Mouse (Mus musculus) midbrain, postnatal 0 days (tissue): ENCODE results near the gene Tmem98. TPM values are rescaled to one million over a fixed set of nuclear protein-coding genes. Genes with fewer than 3 reads are reported as not detected.

Experiments used
- ATAC-seq: fragments of 200-750 bp; cut with Nextera tagmentation; 2 replicates; pipeline ENCODE4 v1.8.0; 2017; ENCODE audit warnings: moderate number of reproducible peaks, mild to moderate bottlenecking, moderate TSS enrichment, moderate library complexity; ENCODE audit not compliant: low FRiP score
- DNase-seq: peaks from one replicate; pipeline ENCODE4 v3.0.0-alpha.2; 2015; ENCODE audit warnings: low spot score
- H3K27ac ChIP-seq: fragments of 300-500 bp; sonication (generic); 2 replicates; pipeline ENCODE4 v1.5.1; 2014; ENCODE audit warnings: low read depth, mild to moderate bottlenecking, low read length, mixed read lengths
- H3K27me3 ChIP-seq: fragments of 300-500 bp; sonication (generic); 2 replicates; pipeline ENCODE4 v1.6.1; 2014; ENCODE audit warnings: low read length, control low read depth, mixed read lengths; ENCODE audit not compliant: insufficient read depth
- H3K36me3 ChIP-seq: fragments of 300-500 bp; sonication (generic); 2 replicates; pipeline ENCODE4 v1.6.1; 2014; ENCODE audit warnings: low read length, control low read depth, mixed read lengths; ENCODE audit not compliant: insufficient read depth
- H3K4me1 ChIP-seq: fragments of 300-500 bp; sonication (generic); 2 replicates; pipeline ENCODE4 v1.6.1; 2014; ENCODE audit warnings: mild to moderate bottlenecking, control low read depth, antibody characterized with exemption, low read length, mixed read lengths; ENCODE audit not compliant: insufficient read depth
- H3K4me2 ChIP-seq: fragments of 300-500 bp; sonication (generic); 2 replicates; pipeline ENCODE4 v1.6.1; 2014; ENCODE audit warnings: low read depth, mild to moderate bottlenecking, low read length, mixed read lengths; ENCODE audit not compliant: poor library complexity, severe bottlenecking
- H3K4me3 ChIP-seq: fragments of 300-500 bp; sonication (generic); 2 replicates; pipeline ENCODE4 v1.5.1; 2014; ENCODE audit warnings: low read depth, mild to moderate bottlenecking, low read length, moderate library complexity
- H3K9ac ChIP-seq: fragments of 300-500 bp; sonication (generic); replicated peaks from 2 replicates; pipeline ENCODE4 v1.6.1; 2014; ENCODE audit warnings: mild to moderate bottlenecking, low read length, moderate library complexity, mixed read lengths; ENCODE audit not compliant: poor library complexity, severe bottlenecking
- H3K9me3 ChIP-seq: fragments of 300-500 bp; sonication (generic); 2 replicates; pipeline ENCODE4 v1.6.1; 2016; ENCODE audit warnings: low read length, control low read depth
- CTCF ChIP-seq: IDR thresholded peaks from 2 replicates; pipeline ENCODE4 v1.5.1; 2016; ENCODE audit warnings: antibody characterized with exemption, mild to moderate bottlenecking
- WGBS: fragments of 180-500 bp; shearing (Covaris S2); extraction: QIAGEN DNeasy Blood & Tissue Kit; methylation state at CpG from one replicate; pipeline ENCODE4 v1.1.7; 2014; 5-methylcytosine and 5-hydroxymethylcytosine counted together
- polyA plus RNA-seq: library from polyadenylated mRNA; unstranded; fragments of >200 nt; fragmentation: Nextera tagmentation; extraction: Ambion mirVana; gene quantifications from 2 replicates; pipeline ENCODE4 v1.2.1, GENCODE M21; 2015
- total RNA-seq: library from RNA; depleted of rRNA; stranded (reverse); fragments of >200 nt; gene quantifications from 2 replicates; pipeline ENCODE4 v1.2.3, GENCODE M21; 2014; rRNA removed

Tmem98 gene
- total RNA-seq = 11.6 and 12.6 TPM in 2 replicates
- 12.6 and 14.1 TPM in 2 replicates for polyA plus RNA-seq

DNA sequence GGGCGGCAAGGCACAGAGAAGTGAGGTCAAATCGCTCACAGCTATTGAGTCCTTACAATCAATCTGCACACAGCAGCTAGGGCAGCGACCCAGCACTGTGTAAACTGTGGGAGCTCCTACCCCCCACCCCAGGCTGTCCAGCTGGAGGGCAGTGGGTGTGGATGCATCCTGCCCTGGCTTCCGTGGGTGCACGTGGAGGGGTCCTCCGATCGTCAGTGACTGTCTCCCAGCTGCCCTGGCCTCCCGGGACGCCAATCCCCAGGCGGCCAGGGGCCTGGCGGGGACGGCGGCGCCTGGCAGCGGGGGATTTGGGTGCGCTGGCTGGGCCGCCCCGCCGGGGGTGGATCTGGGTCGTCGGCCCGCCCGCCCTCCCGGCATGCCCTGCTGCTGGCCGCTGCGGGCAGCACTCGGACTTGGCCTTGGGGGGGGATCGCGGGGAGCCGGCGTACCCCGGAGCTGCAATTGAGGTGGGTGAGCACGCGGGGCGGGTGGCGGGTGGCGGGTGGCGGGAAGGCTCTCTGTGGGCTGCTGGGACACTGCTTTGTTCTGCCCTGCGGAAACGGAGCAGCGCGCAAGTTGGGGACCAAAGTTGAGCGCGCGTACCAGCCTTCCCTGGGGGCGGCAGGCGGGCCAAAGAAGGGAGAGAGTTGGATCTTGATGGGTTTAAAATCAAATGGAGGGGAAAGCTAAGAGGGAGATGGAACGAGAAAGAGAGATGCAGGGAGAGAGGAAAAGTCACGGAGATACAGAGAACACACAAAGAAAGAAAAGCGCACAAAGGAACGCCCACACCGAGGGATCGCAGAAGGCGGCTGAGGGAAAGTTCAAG lies at the start of gene Tmem98:
Gene Tmem98, plus strand, starts transcription at position 183 of the 829 bp plus-strand sequence.
- Histone ChIP-seq H3K4me1 (0 out of 2 replicates have a peak, but pooled peaks cover 7% of the 10 kb centered on the region), H3K36me3 (no peaks in the 10 kb centered on the region), H3K9me3 (no peaks in the 10 kb centered on the region), H3K9ac (peak within 1 kb of the TSS; percentile 48), H3K27me3 (no peaks in the 10 kb centered on the region), H3K4me3 (peak within 1 kb of the TSS; percentile 48), H3K27ac (no peak within 1 kb of the TSS), H3K4me2 (peak within 1 kb of the TSS; percentile 98)
- ATAC-seq = no peak
- no peak for TF ChIP-seq CTCF
- DNase-seq = no peak
- 2% methylated on average over 48 of the region's 54 CpGs for WGBS

DNA sequence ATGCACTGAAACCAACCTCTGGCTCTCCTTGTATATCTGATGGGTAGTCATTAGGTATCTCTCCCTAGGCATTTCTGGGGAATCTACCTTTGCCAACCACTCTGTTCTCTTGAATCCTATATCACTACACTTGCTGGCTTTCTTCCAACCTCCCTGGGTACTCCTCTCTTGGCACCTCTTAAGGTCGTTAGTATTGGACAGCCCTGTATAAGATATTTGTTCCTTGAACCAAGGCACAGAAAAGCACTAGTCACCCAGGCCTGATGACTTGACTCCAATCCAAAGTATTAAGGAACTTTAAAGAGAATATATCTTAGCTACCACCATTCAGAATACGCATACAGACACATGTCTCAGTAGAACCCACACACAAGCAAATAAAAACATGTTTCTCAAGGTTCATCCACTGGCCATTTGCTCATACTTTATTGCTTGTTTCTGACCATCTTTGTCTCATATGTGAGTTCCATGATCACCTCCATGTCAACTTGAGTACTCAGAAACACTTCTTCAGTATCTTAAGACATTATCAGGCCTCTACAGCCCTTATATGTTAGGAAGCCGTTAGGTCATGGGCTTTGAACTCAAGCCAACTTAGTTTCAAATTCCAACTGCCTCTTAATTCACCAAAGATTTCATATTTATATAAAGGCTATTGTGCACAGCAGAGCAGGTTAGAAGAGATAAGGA lies 48.5 kb upstream of the Tmem98 start:
- no peak overlapping the region for H3K9ac ChIP-seq
- no peaks in the 10 kb centered on the region for H3K9me3 ChIP-seq
- no peak overlapping the region for H3K4me2 ChIP-seq
- H3K4me1 ChIP-seq = no peaks in the 10 kb centered on the region
- no peak for ATAC-seq
- H3K36me3 ChIP-seq = no peaks in the 10 kb centered on the region
- WGBS = 88% methylated on average over 3 of the region's 3 CpGs
- no peaks in the 10 kb centered on the region for H3K27me3 ChIP-seq
- no peak overlapping the region for H3K27ac ChIP-seq
- no peak for TF ChIP-seq CTCF
- DNase-seq = no peak
- no peak overlapping the region for H3K4me3 ChIP-seq

DNA sequence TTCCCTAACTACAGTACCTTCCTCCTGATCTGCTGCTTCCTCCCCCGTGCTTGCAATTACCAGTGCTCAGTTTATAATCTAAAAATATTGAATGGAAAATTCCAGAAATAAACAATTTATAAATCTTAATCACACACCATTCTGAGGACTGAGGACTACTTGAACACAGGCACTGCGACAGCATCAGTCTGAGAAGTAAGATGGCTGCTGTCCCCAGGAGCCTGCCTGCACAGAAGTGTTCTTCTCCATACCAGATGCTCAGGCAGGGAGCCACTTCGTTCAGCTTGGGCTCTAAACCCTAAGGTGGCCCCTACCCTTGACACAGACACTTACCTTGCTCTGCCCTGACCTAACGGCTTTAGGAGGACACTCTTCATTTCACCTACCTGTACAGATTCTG lies 47.9 kb upstream of the Tmem98 start:
- H3K27me3 ChIP-seq = no peaks in the 10 kb centered on the region
- no peak for ATAC-seq
- no peak for TF ChIP-seq CTCF
- no peaks in the 10 kb centered on the region for H3K36me3 ChIP-seq
- H3K9ac ChIP-seq = no peak overlapping the region
- no peak overlapping the region for H3K4me2 ChIP-seq
- DNase-seq = no peak
- no peaks in the 10 kb centered on the region for H3K4me1 ChIP-seq
- no peaks in the 10 kb centered on the region for H3K9me3 ChIP-seq
- WGBS = 80% methylated on average over 4 of the region's 4 CpGs
- no peak overlapping the region for H3K4me3 ChIP-seq
- no peak overlapping the region for H3K27ac ChIP-seq

DNA sequence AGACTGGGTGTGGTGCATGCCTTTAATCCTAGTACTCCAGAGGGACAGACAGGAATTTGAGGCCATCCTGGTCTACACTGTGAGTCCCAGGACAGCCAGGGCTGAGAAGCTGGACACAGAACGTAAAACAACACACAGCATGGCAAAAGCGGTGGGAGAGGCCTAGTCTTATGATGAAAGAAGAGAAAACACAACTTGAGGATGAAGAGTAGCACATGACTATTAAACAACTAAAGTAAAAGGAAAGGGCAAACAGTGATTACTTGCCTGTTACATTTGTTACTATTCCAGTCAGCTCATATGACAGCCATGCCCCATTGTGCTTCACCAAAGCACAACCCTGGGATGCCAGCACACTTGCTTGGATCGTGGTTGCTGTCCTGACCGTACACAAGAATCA lies 43.9 kb upstream of the Tmem98 start:
- H3K27me3 ChIP-seq = no peaks in the 10 kb centered on the region
- TF ChIP-seq CTCF = no peak
- no peak overlapping the region for H3K4me2 ChIP-seq
- ATAC-seq (no peak), DNase-seq (no peak)
- no peaks in the 10 kb centered on the region for H3K36me3 ChIP-seq
- no peak overlapping the region for H3K27ac ChIP-seq
- WGBS = 82% methylated on average over 4 of the region's 4 CpGs
- no peaks in the 10 kb centered on the region for H3K9me3 ChIP-seq
- no peaks in the 10 kb centered on the region for H3K4me1 ChIP-seq
- H3K9ac ChIP-seq = no peak overlapping the region
- H3K4me3 ChIP-seq = no peak overlapping the region

DNA sequence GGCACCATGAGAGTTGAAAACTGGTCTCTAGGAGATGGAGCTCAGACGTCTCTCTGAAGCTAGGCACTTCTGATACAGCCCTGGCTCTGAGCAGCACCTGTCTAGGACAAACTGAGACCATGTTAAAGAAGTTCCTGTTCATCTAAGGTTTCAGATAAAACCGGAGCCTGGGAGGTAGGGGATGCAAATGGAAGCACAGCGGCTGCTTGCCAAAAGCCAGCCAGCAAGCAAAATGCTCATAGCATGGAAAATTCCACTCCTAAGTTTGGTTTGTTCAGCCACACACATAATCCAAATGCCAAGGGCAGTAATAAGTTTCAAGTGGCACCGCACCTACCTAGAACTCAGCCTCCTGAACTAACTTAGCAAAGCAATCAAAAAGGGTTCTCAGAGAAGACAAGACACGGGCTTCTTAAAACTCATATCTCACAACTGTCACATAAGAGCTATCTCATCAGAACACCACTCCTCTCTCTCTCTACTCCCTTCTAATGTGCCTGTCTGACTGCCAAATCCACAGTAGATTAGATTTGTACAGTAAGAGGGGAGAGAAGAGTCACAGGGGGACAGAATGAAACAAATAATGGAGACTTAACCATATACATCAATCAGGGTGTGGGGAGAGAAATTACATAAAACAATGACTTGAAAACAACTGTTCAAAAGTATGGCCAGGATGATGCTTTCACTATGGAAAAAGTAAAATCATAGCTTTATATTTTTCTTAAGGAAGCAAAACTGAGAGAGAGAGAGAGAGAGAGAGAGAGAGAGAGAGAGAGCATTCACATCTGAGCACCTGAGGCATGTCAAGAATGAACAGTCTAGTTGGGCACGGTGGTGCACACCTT lies 43.3 kb upstream of the Tmem98 start:
- no peak for ATAC-seq
- Histone ChIP-seq H3K4me1 (no peaks in the 10 kb centered on the region), H3K27me3 (no peaks in the 10 kb centered on the region), H3K27ac (no peak overlapping the region), H3K4me2 (no peak overlapping the region), H3K9ac (no peak overlapping the region), H3K4me3 (no peak overlapping the region), H3K36me3 (no peaks in the 10 kb centered on the region), H3K9me3 (no peaks in the 10 kb centered on the region)
- TF ChIP-seq CTCF = no peak
- 91% methylated on average over 6 of the region's 6 CpGs for WGBS
- DNase-seq = no peak
